Mouse (Mus musculus) ES-Bruce4 (cell line): Measurements from ENCODE around the gene Arsb.

ENCODE experiments used
- CTCF ChIP-seq: IDR thresholded peaks from one replicate; pipeline ENCODE4 v1.8.1; 2011; ENCODE audit warnings: low read depth, low read length
- EP300 ChIP-seq: IDR thresholded peaks from 2 replicates; pipeline ENCODE4 v1.6.1; 2011; ENCODE audit warnings: low read depth, low read length; ENCODE audit not compliant: insufficient read depth
- POLR2A ChIP-seq: IDR thresholded peaks from one replicate; pipeline ENCODE4 v1.8.1; 2011; ENCODE audit warnings: low read length; ENCODE audit not compliant: insufficient read depth

DNA sequence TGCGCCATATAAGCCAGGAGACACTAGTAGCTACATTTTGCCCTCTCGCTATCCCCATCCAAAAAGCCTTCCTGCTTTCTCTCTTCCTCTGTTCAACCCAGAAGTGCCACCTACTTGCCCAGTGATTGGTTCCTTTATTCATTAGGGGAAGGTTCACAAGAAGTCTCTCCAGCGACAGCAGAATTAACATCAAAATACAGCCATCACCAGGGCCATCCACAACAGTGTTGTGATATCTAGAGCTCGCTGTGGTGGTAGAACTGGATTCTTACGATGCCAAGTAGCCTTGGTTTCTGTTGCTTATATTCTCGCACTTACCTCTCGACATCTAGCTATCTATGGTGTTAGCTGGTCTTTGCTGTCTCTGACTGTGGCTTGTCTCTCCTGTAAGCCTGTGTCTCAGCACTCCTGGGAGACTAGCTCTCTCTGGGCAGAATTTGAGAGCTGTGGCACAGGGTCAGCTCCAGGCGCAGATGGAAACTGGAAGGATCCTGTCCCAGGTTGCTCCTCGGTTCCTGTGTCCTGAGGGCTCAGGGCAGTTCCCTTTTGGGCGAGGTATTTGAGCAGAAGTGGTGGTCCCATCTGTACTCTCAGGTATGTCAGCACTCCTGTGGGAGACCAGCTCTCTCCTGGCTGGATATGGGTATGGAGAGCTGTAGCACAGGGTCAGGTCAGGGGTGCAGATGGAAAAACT lies 135.3 kb downstream of the Arsb start:
- TF ChIP-seq EP300: no peak
- no peak for TF ChIP-seq POLR2A
- TF ChIP-seq CTCF: no peak
